Mouse (Mus musculus) frontal cortex, postnatal 36 days (tissue): ENCODE results near the gene Dolpp1.

Experiments used
- DNase-seq, 2 experiments: peaks; one replicate each; pipeline ENCODE4 v3.0.0; 2022; ENCODE audit warnings: low spot score in 2 of 2

The Dolpp1 gene

DNA sequence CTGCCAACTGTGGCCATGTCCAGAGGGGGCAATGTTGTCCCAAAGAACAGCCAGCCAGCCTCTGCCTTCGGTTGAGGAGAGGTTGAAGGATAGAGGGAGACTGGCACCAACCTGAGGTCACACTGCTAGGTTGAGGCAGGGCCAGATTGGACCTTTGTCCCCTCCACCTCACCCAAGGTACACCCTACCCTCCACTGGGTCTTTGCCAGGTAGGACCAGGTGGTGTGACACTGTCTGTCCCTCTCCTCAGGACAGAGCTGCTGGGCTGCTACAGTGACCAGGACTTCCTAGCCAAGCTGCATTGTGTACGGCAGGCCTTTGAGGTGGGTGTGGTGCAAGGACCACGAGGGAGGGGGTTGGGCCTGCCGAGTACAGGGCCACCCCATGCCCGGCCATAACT is 14.3 kb upstream of the Dolpp1 start:
- DNase-seq: no peak

DNA sequence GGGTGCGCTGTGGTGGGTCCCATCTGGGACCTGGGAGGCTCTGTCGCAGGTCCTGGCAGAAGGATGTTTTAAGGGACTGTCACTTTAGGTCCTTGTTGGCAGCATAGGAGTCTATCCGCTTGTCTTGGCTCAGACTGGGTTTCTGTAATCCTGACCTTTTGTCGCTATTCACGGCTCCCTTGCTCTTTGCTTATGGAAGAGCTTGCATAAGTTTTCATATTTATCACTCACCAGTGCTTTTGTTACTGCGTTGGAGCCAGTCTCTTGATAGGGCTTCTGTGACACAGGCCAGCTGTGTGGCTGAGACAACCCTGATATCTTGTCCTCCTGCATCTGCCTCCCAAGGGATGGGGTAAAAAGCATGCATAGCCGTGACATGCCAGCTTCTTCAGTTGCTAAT is 12.7 kb upstream of the Dolpp1 start:
- no peak for DNase-seq

DNA sequence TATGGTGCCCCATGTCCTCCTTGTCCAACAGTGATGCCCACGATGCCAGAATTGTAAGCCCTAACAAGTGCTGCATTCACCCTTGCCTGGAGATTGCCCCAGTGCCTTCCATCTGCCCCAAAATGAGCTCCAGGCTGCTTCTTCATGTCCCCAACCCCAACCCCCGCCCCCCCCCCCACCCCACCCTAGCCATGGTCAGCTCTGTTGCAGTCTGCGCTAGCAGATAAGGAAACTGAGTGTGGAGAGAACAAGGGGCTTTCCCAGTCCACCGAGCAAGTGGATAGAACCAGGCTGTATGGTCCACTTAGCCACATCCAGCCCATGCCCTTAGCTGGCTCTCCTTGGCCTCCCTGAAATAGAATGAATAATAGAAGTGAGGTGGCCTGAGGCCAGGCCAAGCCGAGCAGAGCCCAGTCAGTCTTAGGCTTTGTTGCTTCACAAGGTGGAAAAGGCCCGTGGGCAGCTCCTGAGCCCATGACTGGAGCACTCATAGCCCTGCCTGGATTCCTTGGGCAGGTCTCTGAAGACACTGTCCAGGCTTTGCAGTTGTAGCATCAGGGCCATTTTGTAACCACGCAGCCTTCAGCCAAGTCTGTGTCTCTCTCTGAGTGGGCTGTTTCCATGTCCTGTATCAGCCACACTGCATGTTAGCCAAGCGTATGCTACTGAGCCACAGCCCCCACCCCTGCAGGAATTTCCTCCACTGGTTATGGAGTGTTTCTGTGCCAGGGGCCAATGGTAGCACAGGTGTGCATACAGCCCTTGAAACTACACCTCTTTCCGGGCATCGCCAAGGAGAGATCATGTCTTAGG is 11.3 kb upstream of the Dolpp1 start:
- DNase-seq: no peak

DNA sequence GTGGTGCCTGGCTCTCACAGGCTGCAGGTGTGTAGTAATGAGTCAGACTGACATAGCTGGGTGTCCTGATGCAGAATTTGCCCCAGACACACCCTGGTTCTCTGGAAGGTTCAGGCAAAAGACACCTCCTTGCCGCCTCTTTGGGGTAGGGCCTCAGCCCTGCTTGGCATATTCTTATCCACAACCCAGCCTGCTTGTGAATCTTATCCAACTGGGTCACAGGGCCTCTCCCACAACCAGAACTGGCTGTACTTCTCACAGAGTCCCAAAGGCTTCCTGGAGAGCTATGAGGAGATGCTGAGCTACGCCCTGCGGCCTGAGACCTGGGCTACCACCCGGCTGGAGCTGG is 10.7 kb upstream of the Dolpp1 start:
- no peak for DNase-seq

DNA sequence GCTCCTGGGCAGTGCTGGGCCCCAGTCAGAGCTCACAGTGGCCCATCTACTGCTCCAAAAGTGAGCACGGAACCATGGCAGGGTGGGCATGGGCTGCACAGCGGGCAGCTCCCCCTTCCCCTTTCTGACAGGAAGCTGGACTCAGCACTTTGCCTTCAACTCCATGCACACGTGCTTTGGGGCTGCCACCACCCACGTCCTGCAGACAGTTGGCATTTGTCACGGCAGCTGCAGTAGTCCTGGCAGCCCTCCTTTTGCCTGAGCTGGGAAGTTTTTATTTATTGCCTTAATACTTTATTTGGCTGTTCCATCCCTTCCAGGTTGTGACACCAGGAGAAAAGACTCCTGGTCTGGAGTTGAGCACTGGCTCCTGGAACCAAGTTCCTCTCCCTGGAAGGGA is 7.2 kb upstream of the Dolpp1 start:
- peak in 1 of 2 experiments; percentile 44 for DNase-seq

DNA sequence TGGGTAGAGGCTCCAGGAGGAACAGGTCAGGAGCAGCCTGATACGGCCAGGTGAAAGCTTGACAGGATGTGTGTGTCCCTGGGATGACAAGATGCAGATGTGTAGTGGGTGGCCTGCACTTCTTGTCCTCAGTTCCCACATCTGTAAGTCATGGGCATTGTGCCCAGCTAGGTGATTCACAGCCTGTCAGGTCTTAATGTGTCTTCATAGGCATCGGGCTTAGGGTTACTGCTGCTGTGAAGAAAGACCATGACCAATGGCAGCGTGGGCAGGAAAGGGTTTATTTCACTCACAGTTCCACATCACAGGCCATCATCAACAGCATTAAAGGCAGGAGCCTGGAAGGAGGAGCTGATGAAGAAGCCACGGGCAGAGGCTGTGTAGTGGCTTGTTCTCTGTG is 6.5 kb upstream of the Dolpp1 start:
- no peak for DNase-seq

DNA sequence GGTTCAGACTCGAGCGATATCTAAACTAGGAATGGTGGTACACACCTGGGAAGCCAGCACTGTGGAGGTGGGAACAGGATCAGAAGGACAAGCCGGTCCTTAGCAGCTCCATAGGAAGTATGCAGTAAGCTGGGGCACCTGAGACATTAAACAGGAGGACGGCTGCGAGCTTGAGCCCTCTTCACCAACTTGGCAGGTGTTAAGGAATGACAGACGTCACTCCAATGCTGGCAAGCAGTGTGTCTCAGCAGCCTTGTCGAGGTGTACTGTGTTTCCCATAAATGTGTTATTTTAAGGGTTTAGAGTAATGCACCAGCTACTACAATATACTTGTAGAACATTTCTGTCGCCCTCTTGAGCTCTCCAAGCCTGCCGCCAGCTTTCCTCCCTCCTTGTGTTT is 5.1 kb upstream of the Dolpp1 start:
- no peak for DNase-seq

GRCm38 (mm10) chr2:30389000-30389399 is 3.1 kb upstream of the Dolpp1 start:
- no peak for DNase-seq

DNA sequence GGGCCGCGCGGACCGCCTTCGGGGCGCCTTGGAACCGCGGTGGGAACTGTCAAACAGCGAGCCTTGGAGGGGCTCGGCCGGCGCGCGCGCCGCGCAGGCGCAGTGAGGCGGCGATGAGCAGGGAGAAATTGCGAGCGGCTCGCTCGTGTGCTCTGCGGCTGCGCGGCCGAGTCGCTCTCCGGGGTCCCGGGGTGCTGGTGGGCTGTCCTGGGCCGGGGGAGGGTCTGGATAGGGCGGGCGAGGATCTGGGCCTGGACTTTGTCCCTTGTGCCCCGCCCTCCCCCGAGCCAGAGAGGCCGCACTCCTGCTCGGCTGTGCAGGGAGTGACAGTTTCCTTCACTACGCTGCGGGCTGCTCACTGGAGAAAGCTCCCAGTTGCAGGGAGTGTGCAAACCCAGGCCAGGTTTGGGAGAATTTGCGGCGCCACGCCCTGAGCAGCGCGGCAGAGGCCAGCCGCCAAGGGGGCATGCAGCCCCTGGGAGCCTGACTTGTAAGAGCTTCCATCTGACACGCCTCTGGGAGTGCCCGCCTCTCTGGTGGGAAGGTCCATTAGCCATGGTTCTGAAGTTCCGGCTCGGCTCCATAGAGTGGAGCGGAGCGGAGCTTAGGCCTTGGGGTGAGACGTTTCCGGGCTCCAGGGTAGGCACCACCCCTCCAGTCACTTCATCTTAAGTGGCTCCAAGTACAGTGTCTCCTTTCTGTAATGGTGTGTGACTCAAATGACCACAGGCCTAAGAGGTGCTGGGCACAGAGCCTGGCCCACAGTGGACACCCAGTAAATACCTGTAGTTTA is 719 bp downstream of the Dolpp1 start:
- DNase-seq: peak; percentile 52 to 53

DNA sequence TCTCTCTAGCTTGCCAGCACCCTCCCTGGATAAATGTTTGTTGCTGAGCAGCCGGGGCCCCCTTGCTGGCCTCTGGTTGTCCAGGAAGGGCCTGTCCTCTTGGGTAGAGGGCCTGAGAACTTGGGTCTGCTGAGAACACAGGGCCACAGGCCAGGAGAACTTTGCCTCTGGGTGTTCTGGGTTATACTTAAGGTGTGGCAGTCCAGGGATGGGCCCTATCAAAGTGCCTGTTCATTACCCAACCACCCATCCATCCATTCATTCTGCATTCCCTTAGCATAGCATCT is 1.3 kb downstream of the Dolpp1 start:
- DNase-seq: no peak

DNA sequence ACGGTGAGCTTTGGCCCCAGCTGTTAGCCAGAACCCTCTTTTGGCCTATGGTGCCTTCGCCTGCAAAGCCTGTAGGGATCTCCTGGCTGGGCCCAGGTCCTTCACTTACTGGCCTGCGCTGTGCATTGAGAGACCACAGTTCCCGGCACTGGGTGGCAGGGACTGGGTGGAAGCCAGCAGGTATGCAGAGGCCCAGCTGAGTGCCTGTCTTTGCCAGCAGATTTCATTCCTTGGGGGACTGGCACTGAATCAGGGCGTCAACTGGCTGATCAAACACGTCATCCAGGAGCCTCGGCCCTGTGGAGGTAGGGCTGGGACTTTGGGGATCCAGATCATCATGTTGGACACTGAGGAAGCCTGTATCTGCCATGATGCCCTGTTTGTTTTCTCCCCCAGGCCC is 3.7 kb downstream of the Dolpp1 start:
- no peak for DNase-seq

DNA sequence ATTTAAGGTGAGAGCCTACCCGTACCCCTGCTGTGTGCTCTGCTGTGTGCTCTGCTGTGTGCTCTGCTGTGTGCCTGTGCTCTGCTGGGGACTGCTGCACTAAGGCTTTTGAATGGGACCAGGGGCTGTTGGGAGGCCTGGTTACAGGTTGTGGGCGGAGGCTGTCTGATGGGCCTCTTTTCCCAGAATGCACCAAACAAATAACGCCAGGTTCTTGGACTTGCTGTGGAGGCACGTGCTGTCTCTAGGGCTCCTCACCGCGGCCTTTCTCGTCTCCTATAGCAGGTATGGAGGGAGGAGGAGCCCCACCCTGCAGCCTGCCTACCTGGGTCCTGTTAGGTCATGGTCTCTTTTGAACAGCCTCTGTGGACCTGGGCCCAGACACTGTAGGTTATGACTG is 4.2 kb downstream of the Dolpp1 start:
- DNase-seq: no peak

GRCm38 (mm10) chr2:30397986-30398512 is 6.0 kb downstream of the Dolpp1 start:
- DNase-seq: no peak

DNA sequence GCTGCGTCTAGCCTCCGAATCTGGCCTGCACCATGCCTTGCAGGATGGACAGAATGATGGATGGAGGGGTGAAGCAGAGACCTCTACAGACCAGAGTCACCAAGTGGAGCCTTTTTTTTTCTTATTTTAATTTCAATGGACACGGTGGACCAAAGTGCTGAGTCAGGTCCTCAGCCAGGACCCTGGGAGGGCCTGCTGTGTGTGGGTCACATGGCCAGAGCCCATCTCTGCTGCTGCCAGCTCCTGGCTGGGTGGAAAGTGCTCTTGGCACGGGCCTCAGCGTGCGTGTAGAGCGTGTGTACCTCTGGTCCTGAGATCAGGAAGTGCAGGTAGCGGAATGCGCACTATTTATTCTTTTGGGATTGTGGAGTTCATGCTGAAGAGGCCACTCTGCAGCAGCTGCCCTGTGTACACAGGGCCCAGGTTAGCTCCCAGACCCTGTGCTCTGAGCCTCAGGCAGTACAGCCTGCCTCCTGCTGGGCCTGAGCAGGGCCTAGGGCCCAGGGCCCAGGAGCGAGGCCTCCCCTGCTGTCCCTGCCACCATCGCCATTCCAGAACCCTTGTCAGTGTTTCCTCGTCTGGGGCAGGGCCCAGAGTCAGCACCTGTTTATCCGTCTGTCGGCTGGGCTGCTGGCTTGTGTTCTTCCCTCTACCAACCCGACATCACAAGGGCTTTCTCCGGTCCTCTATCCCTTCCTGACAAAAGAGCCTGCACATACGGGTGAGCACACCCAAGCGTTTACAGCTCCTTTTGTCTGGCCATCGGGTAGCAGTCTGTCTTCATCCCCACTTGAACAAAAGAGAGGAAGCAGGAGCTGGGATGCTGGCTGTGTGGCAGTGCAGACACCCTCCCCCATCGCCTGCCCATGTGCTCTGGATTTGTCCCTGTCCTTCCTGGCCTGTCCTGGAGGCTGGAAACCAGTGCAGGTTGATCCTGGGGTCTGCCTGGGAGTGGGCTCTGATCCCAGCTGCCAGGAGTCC is 7.4 kb downstream of the Dolpp1 start:
- no peak for DNase-seq

GRCm38 (mm10) chr2:30401581-30401980 is 9.5 kb downstream of the Dolpp1 start:
- DNase-seq: no peak

GRCm38 (mm10) chr2:30402351-30402826 is 10.3 kb downstream of the Dolpp1 start:
- no peak for DNase-seq

- no peak for DNase-seq
Observed at GRCm38 (mm10) chr2:30402843-30403242, 10.8 kb downstream of the Dolpp1 start.

DNA sequence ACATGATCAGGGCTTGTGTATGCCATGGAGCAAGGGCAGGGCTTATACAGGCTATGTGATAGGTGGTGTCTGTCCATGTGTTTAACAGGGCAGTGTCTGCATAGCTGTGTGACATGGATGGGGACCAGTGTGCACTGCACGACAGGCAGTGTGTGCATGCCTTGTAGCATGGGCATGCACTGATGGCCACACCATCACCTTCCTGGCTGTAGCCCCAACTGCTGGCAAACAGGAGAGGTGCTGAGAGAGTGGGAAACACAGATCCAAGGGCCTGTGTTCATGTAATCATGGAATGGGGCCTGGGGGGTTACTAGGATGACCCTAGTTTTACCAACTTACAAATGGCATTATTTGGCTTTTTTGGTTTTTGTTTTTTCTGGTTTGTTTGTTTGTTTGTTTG is 11.8 kb downstream of the Dolpp1 start:
- DNase-seq: no peak

DNA sequence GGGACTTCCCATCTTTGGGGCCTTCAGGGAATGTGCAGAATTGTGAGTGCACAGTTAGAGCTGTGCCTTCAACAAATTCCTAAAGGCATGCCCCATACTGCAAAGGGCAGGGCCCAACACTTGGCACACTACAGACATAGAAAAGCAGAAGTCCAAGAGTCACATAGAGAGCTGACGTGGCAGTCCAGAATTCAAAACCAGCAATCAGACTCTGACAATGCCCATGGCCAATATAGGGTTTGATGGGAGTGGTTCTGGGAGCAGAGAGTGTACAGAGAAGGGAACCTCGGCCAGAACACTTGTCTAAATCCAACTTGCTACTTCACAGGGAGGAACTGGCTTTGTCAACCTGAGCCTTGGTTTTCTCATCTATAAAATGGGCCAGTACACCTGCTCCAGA is 15.2 kb downstream of the Dolpp1 start:
- no peak for DNase-seq

DNA sequence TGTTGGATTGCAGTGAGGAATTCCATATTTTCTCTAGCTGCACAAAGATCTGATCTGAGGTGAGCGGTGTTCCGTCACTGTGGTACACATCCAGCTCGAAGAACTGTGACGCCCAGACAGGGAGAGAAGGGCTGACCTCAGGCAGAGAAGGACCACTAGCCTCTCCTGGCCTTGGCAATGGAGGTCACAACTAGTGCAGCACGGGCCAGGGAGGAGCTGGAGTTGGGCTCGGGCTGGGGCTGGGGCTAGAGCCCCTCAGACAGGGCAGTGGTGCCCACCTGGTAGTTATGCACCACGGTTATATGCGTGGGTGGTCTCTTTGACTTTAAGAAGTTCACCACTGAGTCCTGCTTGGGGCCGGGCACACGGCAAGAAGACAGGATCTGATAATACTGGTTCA is 15.7 kb downstream of the Dolpp1 start:
- no peak for DNase-seq

DNA sequence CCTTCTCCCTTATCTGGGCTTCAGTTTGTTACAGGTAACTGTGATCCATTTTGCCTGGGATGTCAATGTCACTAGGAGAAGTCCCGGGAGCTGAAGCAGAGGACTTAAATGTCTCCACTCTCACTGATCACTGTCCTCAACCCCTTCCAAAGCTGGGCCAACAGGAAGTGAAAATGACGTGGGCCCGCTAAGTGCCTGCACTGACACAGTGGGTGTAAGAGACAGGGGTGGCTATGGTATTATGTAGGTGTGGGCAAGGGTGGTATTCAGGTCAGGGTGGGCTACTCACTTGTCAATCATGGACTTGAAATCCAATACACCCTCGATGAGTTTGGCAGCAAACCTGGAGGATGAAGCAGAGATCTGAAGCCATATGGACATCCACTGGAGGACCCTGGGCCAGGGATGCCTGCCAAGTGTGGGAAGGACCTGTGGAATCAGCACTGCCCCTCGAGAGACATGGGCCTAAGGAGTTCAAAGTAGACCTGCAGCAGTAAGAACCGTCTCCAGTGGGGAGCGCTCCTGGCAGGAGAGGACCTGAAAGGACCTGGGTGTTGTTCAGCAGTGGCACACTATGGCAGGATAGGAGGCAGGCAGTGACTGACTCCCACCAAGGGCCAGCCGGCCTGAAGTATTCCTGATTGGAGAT is 16.5 kb downstream of the Dolpp1 start:
- no peak for DNase-seq
